Mouse (Mus musculus) embryo, embryonic 10 days (tissue): ENCODE data around the gene Sorbs1.

ENCODE experiments used
- DNase-seq: peaks from one replicate; pipeline ENCODE4 v3.0.0-alpha.2; 2015; ENCODE audit warnings: low spot score

The Sorbs1 gene

DNA sequence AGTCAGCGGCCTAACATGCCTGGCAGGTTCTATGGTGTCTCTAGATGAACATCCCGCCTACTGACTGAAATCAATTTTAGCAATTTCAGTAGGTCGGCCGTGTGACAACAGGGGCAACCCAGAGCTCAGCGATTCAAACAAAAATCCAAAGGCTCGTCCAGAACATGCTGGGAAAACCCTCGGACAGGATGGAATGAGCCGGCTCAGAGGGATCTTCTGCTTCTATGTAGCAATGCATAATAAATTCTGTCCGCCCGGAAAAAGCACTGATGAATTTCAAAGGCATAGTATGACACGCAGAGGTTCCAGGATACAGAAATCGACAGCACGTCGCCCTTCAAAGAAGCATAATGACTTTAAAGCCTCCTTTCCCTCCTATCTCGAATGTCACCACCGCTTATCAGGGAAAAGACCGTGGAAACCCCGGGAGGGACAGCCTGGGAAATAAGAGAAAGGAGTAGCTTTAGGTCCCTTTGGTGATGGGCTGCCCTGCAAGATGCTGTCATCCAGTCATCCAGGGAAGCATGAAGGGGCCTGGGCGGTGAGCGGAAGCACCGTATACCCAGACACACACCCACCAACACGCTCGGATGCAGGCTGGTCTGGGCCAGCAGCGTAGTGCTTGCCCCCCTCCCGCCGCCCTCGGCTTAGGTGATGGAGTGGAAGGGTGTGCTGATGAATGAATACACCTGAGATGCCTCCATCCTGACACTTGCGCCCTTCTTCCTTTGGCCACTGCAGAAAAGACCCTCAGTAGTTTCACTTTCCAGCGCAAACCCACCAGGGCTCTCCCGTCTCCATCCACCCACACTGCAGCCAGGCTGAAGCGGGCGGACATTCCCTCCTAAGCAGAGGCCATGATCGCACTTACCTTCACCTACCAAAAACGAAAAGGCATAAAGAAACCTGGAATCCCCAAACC lies 818 bp downstream of the Sorbs1 start:
- DNase-seq = peak; percentile 67

DNA sequence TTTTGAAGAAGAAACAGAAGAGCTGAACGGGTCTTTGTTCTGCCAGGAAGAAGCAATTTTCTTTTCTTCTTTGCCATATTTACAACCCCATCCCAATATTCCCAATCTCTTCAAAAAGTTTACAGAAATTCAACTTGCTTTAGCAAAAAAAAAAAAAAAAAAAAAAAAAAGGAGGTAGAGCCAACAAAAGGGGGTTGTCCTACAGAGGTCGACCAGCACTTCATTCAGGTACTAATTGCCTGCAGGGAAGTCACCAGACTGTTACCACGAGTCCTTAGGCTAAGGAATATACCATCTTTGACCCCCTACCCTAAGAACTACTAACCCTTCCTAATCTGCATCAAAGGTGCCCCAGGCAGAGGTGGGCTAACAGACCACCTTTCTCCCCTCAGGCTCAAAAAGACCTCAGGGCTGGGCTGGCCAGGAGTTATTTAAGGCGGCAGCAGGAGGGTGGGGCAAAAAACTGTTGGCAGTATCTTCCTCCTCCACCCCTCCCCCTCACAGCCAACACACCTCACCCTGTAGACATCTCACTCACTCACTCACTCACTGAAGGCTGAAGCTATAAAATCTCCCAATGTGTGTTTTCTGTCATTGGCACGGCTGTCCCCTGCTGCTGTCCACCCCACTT lies 1.8 kb downstream of the Sorbs1 start:
- DNase-seq = no peak

GRCm38 (mm10) chr19:40511100-40511439 lies 2.5 kb downstream of the Sorbs1 start:
- no peak for DNase-seq

- no peak for DNase-seq
Measured at GRCm38 (mm10) chr19:40510387-40511099, 3.0 kb downstream of the Sorbs1 start.

DNA sequence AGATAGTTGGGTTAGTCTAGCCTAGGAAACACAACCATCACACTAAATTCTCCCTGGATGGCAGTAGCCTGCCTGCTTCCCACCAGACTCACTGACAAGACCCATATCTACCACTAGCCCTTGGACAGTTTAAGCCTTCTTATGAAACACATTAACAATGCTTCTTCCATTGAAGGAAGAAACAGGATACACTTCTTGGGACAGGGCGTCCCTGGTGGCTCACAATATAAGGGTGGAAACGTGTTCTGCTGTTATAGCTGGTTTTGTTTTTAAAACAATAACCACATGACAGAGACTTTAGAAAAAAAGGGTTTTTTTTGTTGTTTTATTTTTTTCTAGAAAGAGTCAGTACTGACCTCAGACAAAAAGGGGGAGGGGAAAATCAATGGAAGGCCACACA lies 4.3 kb downstream of the Sorbs1 start:
- DNase-seq = no peak

GRCm38 (mm10) chr19:40508851-40509250 lies 4.7 kb downstream of the Sorbs1 start:
- DNase-seq = no peak

DNA sequence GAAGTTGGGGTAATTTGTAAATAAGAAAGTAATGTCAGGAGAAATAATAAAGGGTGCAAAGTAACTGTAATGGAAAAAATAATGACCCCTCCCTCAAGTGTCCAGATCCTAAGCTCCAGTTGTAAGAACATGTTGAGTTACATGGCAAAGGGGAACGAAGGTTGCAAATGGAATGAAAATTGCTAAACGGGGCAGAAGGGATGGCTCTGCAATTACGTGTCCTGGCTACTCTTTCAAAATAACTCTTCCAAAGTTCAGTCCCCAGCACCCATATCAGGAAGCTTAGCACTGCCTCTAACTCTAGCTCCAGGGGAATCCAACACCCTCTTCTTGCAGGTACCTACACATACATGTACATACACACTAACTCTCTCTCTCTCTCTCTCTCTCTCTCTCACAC lies 6.6 kb downstream of the Sorbs1 start:
- DNase-seq = no peak

DNA sequence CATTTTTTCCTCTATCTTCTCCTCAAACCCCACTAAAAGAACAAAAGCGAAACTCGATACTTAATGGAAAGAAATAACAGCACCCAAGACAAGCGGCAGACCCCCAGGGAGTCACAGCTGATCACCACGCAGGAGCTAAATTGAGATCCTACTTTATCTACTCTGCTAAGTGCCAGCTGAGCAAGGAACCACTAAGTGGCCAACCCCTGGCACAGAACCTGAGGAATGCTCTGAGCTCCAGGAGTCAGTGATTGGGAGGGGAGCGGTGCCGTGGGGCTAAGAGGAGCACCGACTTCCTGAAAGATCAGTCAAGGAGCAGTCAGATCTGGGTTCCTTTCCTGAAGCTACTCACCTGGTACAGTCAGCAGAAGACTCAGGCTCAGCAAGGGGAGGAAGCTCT lies 9.2 kb downstream of the Sorbs1 start:
- DNase-seq = no peak

GRCm38 (mm10) chr19:40499940-40500737 lies 13.4 kb downstream of the Sorbs1 start:
- DNase-seq = no peak

GRCm38 (mm10) chr19:40499141-40499540 lies 14.4 kb downstream of the Sorbs1 start:
- no peak for DNase-seq

- no peak for DNase-seq
Measured at GRCm38 (mm10) chr19:40498162-40498725, 15.3 kb downstream of the Sorbs1 start.

GRCm38 (mm10) chr19:40496509-40497267 lies 16.9 kb downstream of the Sorbs1 start:
- DNase-seq = no peak

GRCm38 (mm10) chr19:40496071-40496470 lies 17.5 kb downstream of the Sorbs1 start:
- no peak for DNase-seq

DNA sequence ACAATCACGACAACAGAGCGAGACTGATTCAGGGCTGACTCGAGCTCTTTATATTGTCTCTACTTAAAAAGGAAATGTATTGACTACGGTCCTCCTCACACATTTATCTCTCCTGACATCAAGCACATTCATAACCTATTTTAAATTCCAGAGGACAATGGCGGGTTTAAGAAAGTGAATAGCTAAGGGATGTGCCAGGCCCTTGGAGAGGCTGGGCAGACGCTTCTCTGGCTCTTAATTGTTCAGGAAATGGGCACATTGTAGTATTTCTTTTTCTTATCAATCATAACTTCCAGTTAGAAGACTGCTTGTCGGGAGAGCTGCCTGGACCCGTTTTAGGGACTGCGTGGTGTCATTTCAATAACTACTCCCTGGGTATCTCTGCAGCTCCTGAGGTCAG lies 20.7 kb downstream of the Sorbs1 start:
- DNase-seq = no peak

DNA sequence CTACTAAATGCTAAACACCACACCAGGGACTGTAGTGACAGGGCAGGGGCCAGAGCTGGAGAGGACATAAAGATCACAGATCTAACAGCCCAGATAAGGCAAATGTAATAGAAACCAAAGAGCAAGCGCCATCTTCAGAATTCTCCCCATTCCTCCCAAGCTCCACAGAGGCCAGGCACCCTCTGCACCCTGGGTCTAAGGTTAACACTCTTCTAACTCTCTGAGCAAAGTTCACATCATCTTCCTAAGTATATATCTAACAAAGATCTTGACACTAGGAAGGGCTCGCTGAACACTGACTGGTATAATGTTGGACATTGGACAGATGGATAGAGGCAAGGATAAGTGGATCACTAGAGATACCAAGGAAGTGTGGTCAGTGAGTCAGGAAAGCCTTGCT lies 22.1 kb downstream of the Sorbs1 start:
- DNase-seq = no peak

DNA sequence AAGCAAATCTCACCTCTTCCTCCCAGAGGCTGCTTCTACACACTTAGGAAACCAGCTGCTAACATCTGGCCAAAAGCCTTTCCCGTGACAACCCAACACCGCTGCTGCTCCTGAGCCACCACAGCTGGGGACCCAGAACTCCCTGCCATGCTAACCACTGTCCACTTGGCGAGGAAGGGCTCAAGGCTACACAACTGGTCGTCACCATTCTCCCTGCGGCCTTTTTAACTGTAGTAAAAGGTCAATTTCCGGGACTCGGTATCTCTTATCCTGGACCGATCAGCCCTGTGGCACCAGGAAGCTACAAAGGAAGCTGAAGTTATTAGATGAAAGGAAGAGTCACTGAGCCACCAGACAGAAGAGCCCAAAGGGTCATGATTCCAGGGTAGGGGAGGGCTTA lies 22.8 kb downstream of the Sorbs1 start:
- no peak for DNase-seq

GRCm38 (mm10) chr19:40489633-40490032 lies 23.9 kb downstream of the Sorbs1 start:
- DNase-seq = no peak

DNA sequence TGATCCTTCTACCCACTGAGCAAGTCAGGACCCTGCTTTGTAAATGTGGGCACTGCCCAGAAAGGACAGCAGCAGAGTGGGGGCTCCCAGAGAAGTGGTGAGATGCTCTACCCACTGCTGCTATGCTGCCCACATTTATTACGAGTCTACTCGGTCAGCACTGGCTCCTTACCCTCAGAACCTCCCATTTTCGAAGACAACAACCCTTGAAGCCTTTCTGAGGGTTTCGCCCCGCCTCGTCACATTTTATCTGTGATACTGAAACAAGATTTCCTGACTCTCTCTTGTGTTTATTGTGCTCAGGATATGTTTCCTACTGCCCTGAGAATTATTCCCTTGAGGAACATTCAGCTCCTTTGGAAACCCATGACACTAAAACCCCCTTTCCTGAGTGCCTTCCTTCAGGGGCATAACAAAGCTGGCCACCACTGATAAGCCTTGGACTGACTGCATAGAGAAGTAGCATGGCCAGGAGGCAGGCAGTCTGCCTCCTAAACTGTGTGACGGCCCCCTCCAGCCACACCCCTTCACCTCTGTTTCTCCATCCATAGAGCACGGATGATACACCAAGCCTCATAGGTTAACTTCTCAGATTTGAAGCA lies 24.6 kb downstream of the Sorbs1 start:
- no peak for DNase-seq

DNA sequence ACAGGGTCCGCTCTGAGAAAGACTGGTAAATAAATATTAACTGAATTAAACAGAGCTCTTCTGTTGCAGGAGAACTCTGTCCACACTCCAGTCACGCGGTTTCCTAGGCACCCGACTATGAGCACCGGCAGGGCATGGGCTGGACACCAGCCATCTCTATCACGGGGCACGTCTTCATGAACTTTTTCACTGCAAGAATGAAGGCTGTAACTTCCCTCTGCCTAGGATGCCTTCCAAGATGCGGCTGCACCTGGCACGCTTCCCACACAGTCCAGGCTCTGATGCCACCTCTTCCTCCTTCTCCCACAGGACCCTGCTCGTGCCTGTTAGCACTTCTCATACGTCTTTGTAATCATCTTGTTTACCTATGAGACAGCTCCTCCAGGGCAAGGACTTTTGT lies 26.0 kb downstream of the Sorbs1 start:
- no peak for DNase-seq

DNA sequence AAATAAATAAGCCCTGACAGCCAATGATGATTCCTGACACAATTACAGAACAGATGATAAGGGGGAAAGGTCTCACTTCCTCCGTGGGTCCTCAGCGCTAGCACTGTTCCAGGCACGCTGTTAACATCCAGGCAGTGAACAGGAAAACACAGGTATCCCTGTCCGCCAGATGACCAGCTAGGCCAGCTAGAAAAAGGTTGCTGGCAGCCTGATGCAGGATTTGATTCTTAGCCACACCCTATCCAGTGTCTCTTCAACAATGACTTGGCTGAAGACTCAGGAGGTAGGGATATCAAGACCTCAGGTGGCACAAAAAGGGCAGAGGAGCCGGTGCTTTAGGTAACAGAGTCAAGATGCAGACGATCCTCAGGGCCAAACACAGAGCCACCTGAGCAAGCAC lies 32.5 kb downstream of the Sorbs1 start:
- no peak for DNase-seq

DNA sequence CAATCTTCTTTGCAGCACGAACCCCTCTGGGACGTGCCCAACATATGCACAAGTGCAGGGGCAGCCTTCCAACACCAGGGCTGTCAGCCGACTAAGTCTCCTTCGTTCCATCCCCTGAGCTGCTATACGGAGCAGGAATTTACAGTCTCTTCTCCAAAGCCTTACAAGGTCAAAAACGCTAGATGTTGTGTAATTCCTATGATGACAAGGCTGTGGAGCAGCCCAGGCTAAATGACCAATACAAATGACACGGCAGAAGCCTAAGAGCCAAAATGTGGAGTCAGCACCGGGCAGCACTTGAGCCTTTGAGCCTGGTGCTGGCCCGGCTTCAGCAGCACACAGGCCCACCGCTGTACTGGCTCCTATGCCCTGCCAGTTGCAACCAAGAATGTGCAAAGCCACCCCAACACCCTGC lies 35.4 kb downstream of the Sorbs1 start:
- DNase-seq = no peak
